Mouse (Mus musculus) ES-E14 (cell line): ENCODE measurements around the gene Tgfbr3. TPM values are rescaled to one million over a fixed set of nuclear protein-coding genes. Genes with fewer than 3 reads are reported as not detected.

Experiments used
- DNase-seq: peaks from one replicate; pipeline ENCODE4 v3.0.0-alpha.2; 2013; ENCODE audit warnings: low read depth, low spot score
- H3K27ac ChIP-seq: 2 replicates; pipeline ENCODE4 v1.5.1; 2012; ENCODE audit warnings: low read depth, mild to moderate bottlenecking, low read length, moderate library complexity, mixed read lengths; ENCODE audit not compliant: poor library complexity, insufficient read depth, severe bottlenecking
- H3K36me3 ChIP-seq: 2 replicates; pipeline ENCODE4 v1.6.1; 2012; ENCODE audit warnings: mild to moderate bottlenecking, low read length, moderate library complexity, mixed read lengths; ENCODE audit not compliant: control insufficient read depth, poor library complexity, insufficient read depth, severe bottlenecking
- H3K4me1 ChIP-seq, 2 experiments: fragments of 150-350 bp in 1 of 2; sonication (generic) in 1 of 2; 2 replicates each; pipeline ENCODE4 v1.6.1; 2012; ENCODE audit warnings: low read length in 2 of 2, mild to moderate bottlenecking in 1 of 2, mixed read lengths in 1 of 2; ENCODE audit not compliant: control insufficient read depth in 2 of 2, insufficient read depth in 2 of 2, poor library complexity in 1 of 2
- H3K4me3 ChIP-seq, 2 experiments: fragments of 150-350 bp in 1 of 2; sonication (generic) in 1 of 2; 2 replicates each; pipeline ENCODE4 v1.5.1; 2012; ENCODE audit warnings: low read length in 2 of 2, low read depth in 1 of 2, mild to moderate bottlenecking in 1 of 2, mixed read lengths in 1 of 2; ENCODE audit not compliant: insufficient read depth in 1 of 2, poor library complexity in 1 of 2, severe bottlenecking in 1 of 2
- H3K9ac ChIP-seq: 2 replicates; pipeline ENCODE4 v1.6.1; 2012; ENCODE audit warnings: low read depth, mild to moderate bottlenecking, low read length, mixed read lengths; ENCODE audit not compliant: poor library complexity, insufficient read depth, severe bottlenecking
- H3K9me3 ChIP-seq: fragments of 150-350 bp; sonication (generic); 2 replicates; pipeline ENCODE4 v1.6.1; 2012; ENCODE audit warnings: low read depth, mild to moderate bottlenecking, low read length; ENCODE audit not compliant: control insufficient read depth, insufficient read depth
- CHD2 ChIP-seq: IDR thresholded peaks from 2 replicates; pipeline ENCODE4 v1.6.1; 2014; ENCODE audit warnings: mild to moderate bottlenecking, low read depth, low read length, inconsistent platforms
- HCFC1 ChIP-seq: IDR thresholded peaks from 2 replicates; pipeline ENCODE4 v1.6.1; 2012; ENCODE audit warnings: low read length, inconsistent platforms, borderline replicate concordance; ENCODE audit not compliant: insufficient read depth
- MAFK ChIP-seq: IDR thresholded peaks from 2 replicates; pipeline ENCODE4 v1.6.1; 2014; ENCODE audit warnings: mild to moderate bottlenecking, low read depth, low read length, inconsistent platforms; ENCODE audit not compliant: insufficient read depth
- ZC3H11A ChIP-seq: IDR thresholded peaks from 2 replicates; pipeline ENCODE4 v1.6.1; 2012; ENCODE audit warnings: low read depth, mild to moderate bottlenecking, inconsistent platforms, low read length, borderline replicate concordance
- ZNF384 ChIP-seq: IDR thresholded peaks from 2 replicates; pipeline ENCODE4 v1.6.1; 2012; ENCODE audit warnings: low read depth, low read length, inconsistent platforms
- in situ Hi-C, 2 experiments: fragments of 600-800 bp; cut with MboI; formaldehyde crosslinking; loops; one replicate each; pipeline ENCODE4 v1.15.1; 2025; ENCODE audit warnings: low sequenced_read_pairs in 2 of 2, inconsistent platforms in 1 of 2; ENCODE audit not compliant: unreplicated experiment in 2 of 2
- total RNA-seq: library from RNA; depleted of rRNA; stranded (reverse); fragments of 300-350 nt; gene quantifications from 2 replicates; pipeline ENCODE4 v1.2.3, GENCODE M21; 2012

Tgfbr3 gene
- total RNA-seq, 1 experiment: 3.1 TPM

GRCm38 (mm10) chr5:107201509-107202182 is 87.8 kb downstream of the Tgfbr3 start:
- TF ChIP-seq HCFC1 (no peak), ZC3H11A (no peak), ZNF384 (no peak), MAFK (no peak), CHD2 (no peak)
- Histone ChIP-seq H3K27ac (no peak overlapping the region), H3K9me3 (no peaks in the 10 kb centered on the region), H3K9ac (no peak overlapping the region), H3K36me3 (no peaks in the 10 kb centered on the region), H3K4me1 (peaks cover 0 to 2% of the 10 kb centered on the region in 2 experiments; a peak in 1 of 4 replicates), H3K4me3 (no peak overlapping the region)
- in situ Hi-C loops: no loop called here
- no peak for DNase-seq

DNA sequence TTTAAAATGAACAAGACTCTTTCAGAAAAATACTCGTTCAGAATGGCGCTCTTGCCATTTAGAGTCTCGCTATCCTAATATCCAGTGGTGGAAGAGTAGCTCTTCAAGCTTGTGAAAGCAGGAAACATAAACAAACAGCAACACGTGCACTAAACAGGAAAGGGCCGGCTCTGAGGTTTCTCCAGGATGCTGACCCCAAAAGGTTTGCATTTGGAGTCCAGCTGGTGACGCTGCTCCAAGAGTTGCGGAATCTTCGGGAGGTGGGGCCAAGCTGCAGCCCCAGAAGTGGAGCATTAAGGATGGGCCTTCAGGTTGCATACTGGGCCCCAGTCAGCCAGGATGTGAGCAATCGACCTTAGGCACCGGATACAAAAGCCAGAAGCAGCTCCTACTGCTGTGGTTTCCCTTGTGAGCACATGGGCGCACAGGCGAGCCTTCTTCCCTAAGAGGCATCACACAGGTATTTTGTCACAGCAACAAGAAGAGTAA is 88.5 kb downstream of the Tgfbr3 start:
- no peak for DNase-seq
- in situ Hi-C loops: no loop called here
- no peak for TF ChIP-seq HCFC1
- no peak for TF ChIP-seq CHD2
- no peak for TF ChIP-seq ZNF384
- TF ChIP-seq ZC3H11A: no peak
- no peak for TF ChIP-seq MAFK
- Histone ChIP-seq H3K36me3 (no peaks in the 10 kb centered on the region), H3K27ac (no peak overlapping the region), H3K4me3 (no peak overlapping the region), H3K9ac (no peak overlapping the region), H3K9me3 (no peaks in the 10 kb centered on the region), H3K4me1 (peaks cover 0 to 2% of the 10 kb centered on the region in 2 experiments; a peak in 1 of 4 replicates)

DNA sequence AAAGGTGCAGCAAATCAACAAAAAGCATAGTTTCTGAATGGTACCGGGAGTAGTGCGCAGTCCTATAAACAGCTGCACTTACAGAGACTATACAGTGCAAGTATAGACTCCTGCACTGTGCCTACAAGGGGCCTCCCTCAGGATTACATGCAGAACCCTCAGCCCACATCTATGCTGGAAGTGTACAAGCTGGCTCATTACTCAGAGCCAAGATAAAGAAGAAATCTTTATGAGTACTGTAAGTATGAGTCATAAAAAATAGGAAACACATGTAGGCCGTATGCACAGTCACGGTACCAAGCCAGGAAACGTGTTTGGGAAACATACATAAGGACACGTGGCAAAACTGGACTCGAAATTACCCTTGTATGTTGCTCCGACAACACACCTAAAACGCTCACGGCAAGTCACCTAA is 89.2 kb downstream of the Tgfbr3 start:
- H3K9ac ChIP-seq: no peak overlapping the region
- H3K27ac ChIP-seq: no peak overlapping the region
- in situ Hi-C loops: no loop called here
- no peaks in the 10 kb centered on the region for H3K9me3 ChIP-seq
- no peak for DNase-seq
- no peak overlapping the region for H3K4me3 ChIP-seq
- H3K4me1 ChIP-seq: peaks cover 0 to 2% of the 10 kb centered on the region in 2 experiments; a peak in 1 of 4 replicates
- no peak for TF ChIP-seq HCFC1
- no peak for TF ChIP-seq CHD2
- no peak for TF ChIP-seq ZNF384
- no peak for TF ChIP-seq MAFK
- TF ChIP-seq ZC3H11A: no peak
- no peaks in the 10 kb centered on the region for H3K36me3 ChIP-seq

DNA sequence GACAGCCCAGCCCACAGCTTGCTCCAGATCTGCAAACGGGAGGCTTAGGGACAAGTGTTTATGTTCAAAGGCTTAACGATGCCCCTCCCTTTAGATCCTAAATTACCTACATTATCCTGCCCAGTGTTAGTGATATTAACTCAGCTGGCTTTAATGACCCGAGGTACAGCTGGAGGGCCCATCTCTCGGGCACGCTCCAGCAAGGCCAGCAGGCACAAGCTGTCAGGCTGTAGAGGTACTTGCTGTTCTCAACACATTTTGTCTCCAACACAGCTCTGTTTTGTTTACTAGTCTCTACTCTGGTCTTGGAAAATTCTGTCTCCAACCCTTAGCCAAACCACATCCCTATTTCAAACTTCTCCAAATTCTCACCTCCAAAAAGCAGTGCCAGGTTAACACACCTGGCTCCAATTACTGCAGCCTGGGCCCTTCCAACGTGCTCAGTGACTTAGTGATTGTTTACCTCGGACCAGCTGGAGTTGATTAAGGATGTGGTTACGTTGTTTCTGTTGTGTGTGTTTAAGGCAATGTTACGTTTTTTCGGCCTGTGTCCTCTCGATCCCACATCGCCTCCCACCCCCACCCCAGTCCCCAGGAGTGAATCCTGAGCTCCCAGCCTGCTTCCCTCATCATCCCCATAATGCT is 93.6 kb downstream of the Tgfbr3 start:
- no peak overlapping the region for H3K27ac ChIP-seq

More for the DNA sequence above, 93.6 kb downstream of the Tgfbr3 start:
- no peak overlapping the region for H3K9ac ChIP-seq
- no peaks in the 10 kb centered on the region for H3K9me3 ChIP-seq
- no peak overlapping the region for H3K4me3 ChIP-seq
- no peaks in the 10 kb centered on the region for H3K4me1 ChIP-seq
- H3K36me3 ChIP-seq: no peaks in the 10 kb centered on the region
- DNase-seq: no peak
- in situ Hi-C loops: no loop called here
- TF ChIP-seq HCFC1 (no peak), MAFK (no peak), CHD2 (no peak), ZC3H11A (no peak)
